ENCODE assay signal across 8 mouse cellular contexts in genomic region chr10:128695411-128695991, GRCm38 (mm10). TPM values are rescaled to one million over a fixed set of nuclear protein-coding genes. Genes with fewer than 3 reads are reported as not detected.
DNase-seq lines count a peak whose midpoint lies in the region; ATAC-seq lines count a peak whose summit lies in the region.

No protein-coding gene starts in this region.

- under 1% methylated on average over 22 of the region's 22 CpGs for WGBS in heart, embryonic 11.5 days (ENCODE audit: insufficient replicate concordance)
- under 1% methylated on average over 22 of the region's 22 CpGs for WGBS in midbrain, embryonic 10.5 days

- H3K9ac ChIP-seq in heart, embryonic 11.5 days (ENCODE audit: low read depth, low read length): peak overlapping the region; percentile 96

- peak; percentile 61; the same call in 1 of the 2 replicates for ATAC-seq in heart, embryonic 11.5 days (replicated peaks; ENCODE audit: insufficient number of reproducible peaks, low FRiP score, low TSS enrichment)

- peaks cover 22% of the 10 kb centered on the region for H3K4me1 ChIP-seq in heart, embryonic 11.5 days (ENCODE audit: control insufficient read depth, insufficient read depth, low read length)
- peaks cover 21% of the 10 kb centered on the region for H3K4me1 ChIP-seq in midbrain, embryonic 10.5 days

- intact Hi-C loops in heart, postnatal 10 days (cut with DNase I): no loop called here

- H3K27me3 ChIP-seq in heart, embryonic 11.5 days (ENCODE audit: control insufficient read depth, insufficient read depth, low read length): no peaks in the 10 kb centered on the region
- H3K27me3 ChIP-seq in midbrain, embryonic 10.5 days (ENCODE audit: low read depth, poor library complexity, severe bottlenecking): no peaks in the 10 kb centered on the region

- no peak for DNase-seq in heart, postnatal 10 days
- peak; percentile 54 for DNase-seq in ES-CJ7 (ENCODE audit: low read depth, low spot score)
- DNase-seq in forelimb bud, embryonic 11.5 days (ENCODE audit: low read depth, low spot score): peak; percentile 37
- no peak for DNase-seq in midbrain, embryonic 10.5 days (ENCODE audit: low spot score)
- DNase-seq in testis, postnatal 10 days (ENCODE audit: low spot score): no peak
- no peak for DNase-seq in right cerebral cortex, postnatal 10 days (ENCODE audit: low spot score in 2 of 2)
- no peak for DNase-seq in right cerebral cortex, postnatal 4 days

- H3K4me3 ChIP-seq in heart, embryonic 11.5 days (ENCODE audit: low read depth, low read length): peak overlapping the region; percentile 78
- H3K4me3 ChIP-seq in midbrain, embryonic 10.5 days: peak overlapping the region; percentile 90

- H3K9me3 ChIP-seq in heart, embryonic 11.5 days (replicated peaks; ENCODE audit: control insufficient read depth, low read length): no peaks in the 10 kb centered on the region
- no peaks in the 10 kb centered on the region for H3K9me3 ChIP-seq in midbrain, embryonic 10.5 days (replicated peaks)

- H3K27ac ChIP-seq in heart, embryonic 11.5 days (ENCODE audit: low read depth, low read length): peak overlapping the region; percentile 96
- peak overlapping the region; percentile 96 for H3K27ac ChIP-seq in midbrain, embryonic 10.5 days (replicated peaks)

- peaks cover 12% of the 10 kb centered on the region for H3K36me3 ChIP-seq in heart, embryonic 11.5 days (ENCODE audit: control insufficient read depth, insufficient read depth, low read length)
- peaks cover 33% of the 10 kb centered on the region for H3K36me3 ChIP-seq in midbrain, embryonic 10.5 days

- peak overlapping the region; percentile 80 for H3K4me2 ChIP-seq in heart, embryonic 11.5 days

RNA-seq across cellular contexts. Expression of gene Rab5b, which starts 0.6 kb away (rescaled TPM):
- 51.3 and 64.5 TPM in 2 replicates for polyA plus RNA-seq in heart, embryonic 11.5 days (2014; fragmentation: Nextera tagmentation; extraction: Ambion mirVana)
- 10 to 100 TPM; 74.3 to 78.1 TPM for total RNA-seq in heart, postnatal 10 days (2021)
- polyA plus RNA-seq in midbrain, embryonic 10.5 days (2016; fragmentation: Nextera tagmentation; extraction: Ambion mirVana): 73.3 and 86.3 TPM in 2 replicates

RNA-seq across cellular contexts. Expression of gene Pmel, which starts 8.5 kb away (rescaled TPM):
- polyA plus RNA-seq in heart, embryonic 11.5 days (2014; fragmentation: Nextera tagmentation; extraction: Ambion mirVana): 0.96 and 1.5 TPM in 2 replicates
- total RNA-seq in heart, postnatal 10 days (2021): 1 to 10 TPM; 2.1 to 2.2 TPM
- polyA plus RNA-seq in midbrain, embryonic 10.5 days (2016; fragmentation: Nextera tagmentation; extraction: Ambion mirVana): 3.9 and 6.7 TPM in 2 replicates

RNA-seq across cellular contexts. Expression of gene Cdk2, which starts 9.3 kb away (rescaled TPM):
- polyA plus RNA-seq in heart, embryonic 11.5 days (2014; fragmentation: Nextera tagmentation; extraction: Ambion mirVana): 91.1 and 98.5 TPM in 2 replicates
- 10 to 100 TPM; 30.6 to 36.4 TPM for total RNA-seq in heart, postnatal 10 days (2021)
- 107 and 110 TPM in 2 replicates for polyA plus RNA-seq in midbrain, embryonic 10.5 days (2016; fragmentation: Nextera tagmentation; extraction: Ambion mirVana)

RNA-seq across cellular contexts. Expression of gene Suox, which starts 21.6 kb away (rescaled TPM):
- 11.1 and 12.4 TPM in 2 replicates for polyA plus RNA-seq in heart, embryonic 11.5 days (2014; fragmentation: Nextera tagmentation; extraction: Ambion mirVana)
- 10 to 100 TPM; 14.4 to 16.3 TPM for total RNA-seq in heart, postnatal 10 days (2021)
- 13.9 and 14.9 TPM in 2 replicates for polyA plus RNA-seq in midbrain, embryonic 10.5 days (2016; fragmentation: Nextera tagmentation; extraction: Ambion mirVana)

RNA-seq across cellular contexts. Expression of gene Dgka, which starts 49.2 kb away (rescaled TPM):
- polyA plus RNA-seq in heart, embryonic 11.5 days (2014; fragmentation: Nextera tagmentation; extraction: Ambion mirVana): 5.6 and 5.9 TPM in 2 replicates
- total RNA-seq in heart, postnatal 10 days (2021): 10 to 100 TPM; 10.3 to 11.9 TPM
- 3.7 and 4.7 TPM in 2 replicates for polyA plus RNA-seq in midbrain, embryonic 10.5 days (2016; fragmentation: Nextera tagmentation; extraction: Ambion mirVana)

Comparison
In these comparisons a context has a peak if more than half of its experiments do, and no peak if none do; other contexts are left out.
1. DNase-seq: peak in ES-CJ7 (single experiment) and forelimb bud, embryonic 11.5 days (single experiment); none in heart, postnatal 10 days (0 of 2), midbrain, embryonic 10.5 days (single experiment), testis, postnatal 10 days (single experiment), right cerebral cortex, postnatal 10 days (0 of 2) and right cerebral cortex, postnatal 4 days (single experiment).